Mouse (Mus musculus): Measurements from ENCODE around the gene Obp2a. TPM values are rescaled to one million over a fixed set of nuclear protein-coding genes. Genes with fewer than 3 reads are reported as not detected.
"Not testable (repeated sequence)": the region's sequence is repeated elsewhere in the genome, so short reads cannot be mapped to it uniquely, and the experiment has no call there.

The Obp2a gene
- polyA plus RNA-seq, 1 experiment from 2014 or later, result not detected

DNA sequence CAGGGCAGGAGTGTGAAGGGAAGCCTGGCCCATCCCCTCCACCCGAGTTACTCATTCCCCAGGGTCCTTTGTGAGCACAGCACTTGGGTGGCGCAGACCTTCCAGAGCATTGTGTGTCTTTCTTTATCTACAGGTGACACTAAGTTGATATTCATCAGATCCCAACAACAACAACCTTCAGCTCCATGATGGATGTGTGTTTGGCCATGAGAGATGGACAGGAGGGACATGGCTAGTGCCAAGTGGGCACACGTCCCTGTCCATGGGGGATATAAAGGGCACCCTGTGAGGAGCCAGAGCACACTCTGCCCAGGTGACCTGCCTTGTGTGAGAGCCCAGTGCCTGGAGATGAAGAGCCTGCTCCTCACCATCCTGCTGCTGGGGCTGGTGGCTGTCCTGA lies 36.9 kb downstream of the Obp2a start, which contains the start of gene Obp2b:
Obp2b (plus strand) TSS at position 301 of the 400 bp plus-strand sequence.
- H3K27me3 ChIP-seq (ENCODE audit: insufficient read depth, poor library complexity, severe bottlenecking); H3K4me1 ChIP-seq (replicated peaks): not testable (repeated sequence)
- WGBS, result 82% methylated on average over 3 of the region's 3 CpGs

DNA sequence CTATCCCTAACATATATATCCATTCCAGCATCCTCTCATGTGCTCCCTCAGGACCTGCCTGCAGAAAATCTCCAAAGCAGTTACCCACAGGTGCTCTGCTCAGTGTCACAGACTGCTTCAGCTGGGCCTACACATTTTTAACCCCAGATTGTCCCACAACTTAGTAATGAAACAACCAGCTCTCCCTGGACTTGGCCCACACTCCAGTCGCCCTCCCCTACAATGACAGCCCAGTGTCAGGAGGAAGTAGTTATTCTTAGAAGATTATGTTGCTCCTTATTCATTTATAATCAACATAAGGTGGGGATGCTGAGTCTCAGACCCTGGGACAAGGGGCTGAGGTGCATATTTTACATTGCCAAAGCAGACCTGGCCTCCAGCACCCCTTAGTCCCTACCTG lies 41.8 kb downstream of the Obp2a start:
- H3K27me3 ChIP-seq (ENCODE audit: insufficient read depth, poor library complexity, severe bottlenecking), result no peaks in the 10 kb centered on the region
- no peaks in the 10 kb centered on the region for H3K36me3 ChIP-seq
- 0 out of 2 replicates have a peak, but pooled peaks cover 5% of the 10 kb centered on the region for H3K9me3 ChIP-seq
- no peak overlapping the region for H3K4me3 ChIP-seq
- 63% methylated on average over 1 of the region's 1 CpGs for WGBS
- DNase-seq (ENCODE audit: low spot score), result no peak
- H3K27ac ChIP-seq, result no peak overlapping the region
- H3K4me1 ChIP-seq (replicated peaks), result no peaks in the 10 kb centered on the region

More for the DNA sequence above, 36.9 kb downstream of the Obp2a start, which contains the start of gene Obp2b:
- not testable (repeated sequence) for H3K9me3 ChIP-seq; H3K27ac ChIP-seq; H3K36me3 ChIP-seq; DNase-seq (ENCODE audit: low spot score); H3K4me3 ChIP-seq

Other genes starting within 250 kb of the Obp2a start
- 0.90 and 1.2 TPM in 2 replicates for gene Clic3, start 243.2 kb upstream of the Obp2a start, polyA plus RNA-seq (2016; fragmentation: Nextera tagmentation; extraction: Ambion mirVana)
- 17.0 and 31.3 TPM in 2 replicates for gene Paxx, start 238.9 kb upstream of the Obp2a start, polyA plus RNA-seq (2016; fragmentation: Nextera tagmentation; extraction: Ambion mirVana)
- gene Ptgds, start 230.0 kb upstream of the Obp2a start, polyA plus RNA-seq (2016; fragmentation: Nextera tagmentation; extraction: Ambion mirVana), result 0.49 and 1.7 TPM in 2 replicates
- gene Lcn12, start 206.1 kb upstream of the Obp2a start, polyA plus RNA-seq (2016; fragmentation: Nextera tagmentation; extraction: Ambion mirVana), result not detected in 2 replicates
- gene Fbxw5, start 199.3 kb upstream of the Obp2a start, polyA plus RNA-seq (2016; fragmentation: Nextera tagmentation; extraction: Ambion mirVana), result 88.3 and 109 TPM in 2 replicates
- gene C8g, start 198.3 kb upstream of the Obp2a start, polyA plus RNA-seq (2016; fragmentation: Nextera tagmentation; extraction: Ambion mirVana), result 5.8 and 6.0 TPM in 2 replicates
- gene Traf2, start 153.1 kb upstream of the Obp2a start, polyA plus RNA-seq (2016; fragmentation: Nextera tagmentation; extraction: Ambion mirVana), result 38.2 and 40.1 TPM in 2 replicates
- 376 and 388 TPM in 2 replicates for gene Edf1, start 142.2 kb upstream of the Obp2a start, polyA plus RNA-seq (2016; fragmentation: Nextera tagmentation; extraction: Ambion mirVana)
- 1.4 and 3.8 TPM in 2 replicates for gene Mamdc4, start 125.2 kb upstream of the Obp2a start, polyA plus RNA-seq (2016; fragmentation: Nextera tagmentation; extraction: Ambion mirVana)
- gene Phpt1, start 124.8 kb upstream of the Obp2a start, polyA plus RNA-seq (2016; fragmentation: Nextera tagmentation; extraction: Ambion mirVana), result 163 and 189 TPM in 2 replicates
- gene Ajm1, start 118.3 kb upstream of the Obp2a start, polyA plus RNA-seq (2016; fragmentation: Nextera tagmentation; extraction: Ambion mirVana), result 0.05 and 0.44 TPM in 2 replicates
- 75.5 and 80.0 TPM in 2 replicates for gene Rabl6, start 91.5 kb upstream of the Obp2a start, polyA plus RNA-seq (2016; fragmentation: Nextera tagmentation; extraction: Ambion mirVana)
- 0.17 and 0.18 TPM in 2 replicates for gene Ccdc183, start 82.4 kb upstream of the Obp2a start, polyA plus RNA-seq (2016; fragmentation: Nextera tagmentation; extraction: Ambion mirVana)
- 17.4 and 18.3 TPM in 2 replicates for gene Tmem141, start 78.0 kb upstream of the Obp2a start, polyA plus RNA-seq (2016; fragmentation: Nextera tagmentation; extraction: Ambion mirVana)
- gene Fcna, start 72.0 kb upstream of the Obp2a start, polyA plus RNA-seq (2016; fragmentation: Nextera tagmentation; extraction: Ambion mirVana), result 1.00 and 1.2 TPM in 2 replicates
- gene Lcn8, start 46.9 kb upstream of the Obp2a start, polyA plus RNA-seq (2016; fragmentation: Nextera tagmentation; extraction: Ambion mirVana), result not detected in 2 replicates
- gene Lcn5, start 42.1 kb upstream of the Obp2a start, polyA plus RNA-seq (2016; fragmentation: Nextera tagmentation; extraction: Ambion mirVana), result not detected in 2 replicates
- not detected in 2 replicates for gene Lcn6, start 23.3 kb upstream of the Obp2a start, polyA plus RNA-seq (2016; fragmentation: Nextera tagmentation; extraction: Ambion mirVana)
- gene Lcn10, start 17.3 kb upstream of the Obp2a start, polyA plus RNA-seq (2016; fragmentation: Nextera tagmentation; extraction: Ambion mirVana), result not detected in 2 replicates
- gene Bmyc, start 6.7 kb downstream of the Obp2a start, polyA plus RNA-seq (2016; fragmentation: Nextera tagmentation; extraction: Ambion mirVana), result 77.9 and 86.1 TPM in 2 replicates
- gene Obp2b, start 37.0 kb downstream of the Obp2a start, polyA plus RNA-seq (2016; fragmentation: Nextera tagmentation; extraction: Ambion mirVana), result not detected in 2 replicates
- not detected in 2 replicates for gene Lcn3, start 65.5 kb downstream of the Obp2a start, polyA plus RNA-seq (2016; fragmentation: Nextera tagmentation; extraction: Ambion mirVana)
- not detected in 2 replicates for gene Lcn11, start 77.0 kb downstream of the Obp2a start, polyA plus RNA-seq (2016; fragmentation: Nextera tagmentation; extraction: Ambion mirVana)
- gene Gm13539, start 82.2 kb downstream of the Obp2a start, polyA plus RNA-seq (2016; fragmentation: Nextera tagmentation; extraction: Ambion mirVana), result not detected in 2 replicates
- gene Glt6d1, start 115.8 kb downstream of the Obp2a start, polyA plus RNA-seq (2016; fragmentation: Nextera tagmentation; extraction: Ambion mirVana), result not detected in 2 replicates
- not detected in 2 replicates for gene Lcn9, start 123.1 kb downstream of the Obp2a start, polyA plus RNA-seq (2016; fragmentation: Nextera tagmentation; extraction: Ambion mirVana)
- gene Sohlh1, start 147.2 kb downstream of the Obp2a start, polyA plus RNA-seq (2016; fragmentation: Nextera tagmentation; extraction: Ambion mirVana), result not detected in 2 replicates
- gene Kcnt1, start 163.7 kb downstream of the Obp2a start, polyA plus RNA-seq (2016; fragmentation: Nextera tagmentation; extraction: Ambion mirVana), result 0.45 and 1.0 TPM in 2 replicates